Mouse (Mus musculus) liver, adult 2 months (tissue): ENCODE data around the gene Rundc1.

Experiments used
- CTCF ChIP-seq: fragments of 200-500 bp; IDR thresholded peaks from 2 replicates; pipeline ENCODE4 v1.5.1; 2011; ENCODE audit warnings: low read depth, low read length, control low read depth
- POLR2A ChIP-seq: fragments of 200-500 bp; IDR thresholded peaks from 2 replicates; pipeline ENCODE4 v1.6.1; 2011; ENCODE audit warnings: low read length, control low read depth; ENCODE audit not compliant: insufficient read depth; ENCODE audit errors: extremely low read depth

DNA sequence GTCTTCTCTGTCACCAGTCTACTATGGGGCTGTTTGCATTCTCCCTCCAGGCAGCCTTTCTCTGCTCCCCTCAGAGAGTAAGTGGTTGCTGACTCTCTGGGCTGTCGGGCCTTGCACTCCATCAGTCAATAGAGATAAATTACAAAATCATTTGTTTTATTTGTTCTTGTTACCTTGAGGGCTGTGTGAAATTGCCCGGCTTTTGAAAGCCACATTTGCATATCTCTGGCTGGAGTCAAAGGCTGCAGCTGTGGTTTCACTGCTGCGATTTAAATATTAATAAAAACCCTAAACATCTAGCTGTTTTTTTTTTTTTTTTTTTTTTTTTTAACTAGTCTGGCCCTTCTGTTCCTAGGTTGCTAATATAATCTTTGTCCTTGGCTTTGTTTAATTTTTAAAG, 58.9 kb downstream of the Rundc1 start:
- no peak for TF ChIP-seq POLR2A
- TF ChIP-seq CTCF, result no peak
